Mouse (Mus musculus): ENCODE data around the gene Rhbdf1.

DNA sequence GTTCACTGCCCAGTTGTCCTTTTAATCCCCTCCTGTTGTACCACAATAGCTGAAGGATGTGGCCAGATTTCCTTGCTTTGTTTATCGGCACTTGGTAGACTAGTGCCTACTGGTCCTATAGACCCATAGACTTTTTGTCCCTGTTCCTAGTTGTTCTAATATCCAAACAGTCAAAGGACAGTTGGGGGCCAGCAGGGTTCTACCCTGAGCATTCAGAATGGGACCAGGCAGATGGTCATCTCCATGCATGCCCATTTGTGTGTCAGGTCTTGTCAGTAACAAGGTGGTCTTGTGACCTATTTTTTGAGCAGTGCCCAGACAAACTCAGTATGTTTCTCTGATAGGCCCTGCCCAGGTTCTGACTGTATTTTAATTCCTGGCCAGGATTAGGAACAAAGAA, 4.9 kb upstream of the Rhbdf1 start:
- no peak for TF ChIP-seq UBTF (IDR thresholded peaks at IDR 0.05; ENCODE audit: borderline replicate concordance, insufficient read depth, low read depth, low read length)
- TF ChIP-seq GATA1 (IDR thresholded peaks at IDR 0.05; ENCODE audit: low read depth, low read length) = no peak
- TF ChIP-seq CTCF (IDR thresholded peaks at IDR 0.05 in 2 of 3, conservative IDR thresholded peaks at IDR 0.05 in 1 of 3; ENCODE audit: control insufficient read depth in 1 of 3, insufficient read depth in 1 of 3, low read depth in 2 of 3, low read length in 3 of 3, poor library complexity in 1 of 3, severe bottlenecking in 1 of 3) = no peak
- no peak for TF ChIP-seq MYC (IDR thresholded peaks at IDR 0.05; ENCODE audit: low read depth, low read length)

All from MEL (cell line).